Mouse (Mus musculus) liver, embryonic 14.5 days (tissue): ENCODE measurements around the gene Sema6b.

Experiments
- CTCF ChIP-seq: IDR thresholded peaks from 2 replicates; pipeline ENCODE4 v1.5.1; 2016; ENCODE audit warnings: antibody characterized with exemption, low read depth, control low read depth
- EP300 ChIP-seq: IDR thresholded peaks from 2 replicates; pipeline ENCODE4 v1.6.1; 2016; ENCODE audit warnings: antibody characterized with exemption, low read depth

DNA sequence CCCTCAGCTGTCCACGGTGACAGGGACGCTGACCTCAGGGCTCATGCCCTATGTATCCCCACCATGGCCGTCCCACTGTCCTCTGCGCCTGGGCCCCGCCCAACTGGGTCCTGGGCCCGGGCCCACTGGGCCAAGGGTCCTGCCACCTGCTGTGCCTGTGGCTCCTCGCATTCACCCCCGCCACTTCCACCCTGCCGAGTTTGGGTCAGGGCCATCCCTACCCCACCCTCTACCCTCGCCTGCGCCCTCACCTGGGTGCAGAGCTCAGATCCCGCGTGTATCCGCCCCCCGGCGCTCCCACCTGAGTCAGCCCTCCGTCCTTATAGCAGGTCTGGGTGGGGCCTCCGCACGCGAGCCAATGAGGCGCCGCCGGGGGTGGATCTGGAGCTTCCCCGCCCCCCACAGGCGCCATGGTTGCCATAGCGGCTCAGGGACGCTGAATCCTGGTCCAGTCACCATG lies 22.9 kb downstream of the Sema6b start, which contains the start of gene Plin5:
- no peak for TF ChIP-seq EP300
- no peak for TF ChIP-seq CTCF
